Mouse (Mus musculus): Measurements from ENCODE around the gene Gpa33.

The Gpa33 gene

DNA sequence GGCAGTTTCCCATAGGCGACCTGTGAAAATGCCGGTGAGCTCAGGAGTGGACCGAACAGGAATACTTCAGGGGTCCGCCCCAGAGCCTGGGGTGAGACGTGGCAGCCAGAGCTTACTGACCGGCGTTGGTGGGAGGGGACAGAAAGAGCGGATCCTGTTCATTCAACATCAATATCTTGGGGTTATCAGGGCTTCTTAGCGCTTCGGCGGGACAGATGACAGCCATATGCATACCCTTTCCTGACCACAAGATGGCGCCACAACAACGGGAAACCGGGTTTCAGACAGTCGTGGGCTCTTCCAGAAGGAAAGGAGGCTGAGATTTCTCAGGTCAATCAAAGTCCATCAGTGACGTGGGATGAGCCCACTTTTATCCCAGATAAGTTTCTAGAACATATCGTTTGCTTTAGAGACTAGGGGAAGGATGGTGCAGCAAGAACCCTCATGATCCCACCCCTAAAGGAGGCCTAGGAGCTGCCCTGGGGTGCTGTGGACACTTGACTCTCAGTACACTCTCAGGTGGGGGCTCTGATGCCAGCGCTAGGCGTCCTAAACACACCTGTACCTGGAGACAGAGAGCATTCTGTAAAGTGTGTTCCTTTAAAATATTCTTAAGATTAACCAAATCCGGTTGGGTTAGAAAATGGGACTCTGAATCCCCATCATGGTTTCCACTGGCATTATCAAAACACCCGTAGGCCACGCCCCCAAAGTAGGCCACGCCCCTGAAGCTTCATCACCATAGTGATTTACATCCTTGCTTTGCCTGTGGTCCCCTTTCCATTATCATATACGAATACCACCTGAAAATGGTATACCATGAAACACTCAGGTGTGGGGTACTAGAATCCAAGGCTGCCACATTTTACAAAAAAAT lies 30.8 kb downstream of the Gpa33 start:
- DNase-seq (ENCODE audit: extremely low read depth, low read depth), result no peak

GRCm38 (mm10) chr1:166164580-166164979 lies 34.5 kb downstream of the Gpa33 start:
- no peak for DNase-seq (ENCODE audit: extremely low read depth, low read depth)

- no peak for DNase-seq (ENCODE audit: extremely low read depth, low read depth)
These were observed 35.1 kb downstream of the Gpa33 start for GRCm38 (mm10) chr1:166165159-166165558.

- DNase-seq (ENCODE audit: extremely low read depth, low read depth), result no peak
These were observed 37.4 kb downstream of the Gpa33 start for GRCm38 (mm10) chr1:166167405-166167804.

- DNase-seq (ENCODE audit: extremely low read depth, low read depth), result no peak
These were observed 38.0 kb downstream of the Gpa33 start for GRCm38 (mm10) chr1:166168017-166168416.

DNA sequence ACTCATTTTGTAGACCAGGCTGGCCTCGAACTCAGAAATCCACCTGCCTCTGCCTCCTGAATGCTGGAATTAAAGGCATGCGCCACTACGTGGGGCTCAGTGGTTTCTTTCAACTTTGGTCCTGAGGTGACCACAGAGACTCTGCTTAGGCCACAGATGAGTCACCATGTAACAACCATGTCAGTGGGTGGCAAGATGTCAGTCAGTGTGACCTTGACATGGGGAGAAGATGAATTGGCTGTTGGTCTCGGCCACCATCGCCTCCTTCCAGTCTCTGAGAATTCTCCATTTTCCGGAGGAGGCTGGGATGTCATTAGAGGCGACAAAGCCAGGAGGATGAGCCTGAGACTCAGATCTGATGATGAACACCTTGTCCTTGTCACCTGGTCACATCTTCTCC lies 39.7 kb downstream of the Gpa33 start:
- no peak for DNase-seq (ENCODE audit: extremely low read depth, low read depth)

DNA sequence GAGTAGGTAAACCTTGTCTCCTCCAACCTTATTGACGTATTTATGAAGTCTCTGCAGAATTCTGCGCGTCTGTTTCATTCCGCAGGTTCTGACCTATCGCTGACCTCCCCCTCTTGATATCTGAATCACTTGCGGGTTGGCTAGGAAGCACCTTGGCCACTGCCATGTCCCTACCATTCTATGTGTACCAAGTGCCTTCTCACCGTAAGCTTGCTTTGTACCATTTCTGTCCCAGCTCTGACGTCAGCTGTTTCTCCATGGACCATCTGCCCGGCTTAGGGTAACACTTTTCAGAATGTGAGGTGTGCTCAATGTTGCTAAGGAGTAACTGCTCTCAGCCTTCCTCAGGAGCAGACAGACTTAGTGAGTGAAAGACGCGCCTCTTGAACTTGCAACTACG lies 40.8 kb downstream of the Gpa33 start:
- DNase-seq (ENCODE audit: extremely low read depth, low read depth), result no peak

DNA sequence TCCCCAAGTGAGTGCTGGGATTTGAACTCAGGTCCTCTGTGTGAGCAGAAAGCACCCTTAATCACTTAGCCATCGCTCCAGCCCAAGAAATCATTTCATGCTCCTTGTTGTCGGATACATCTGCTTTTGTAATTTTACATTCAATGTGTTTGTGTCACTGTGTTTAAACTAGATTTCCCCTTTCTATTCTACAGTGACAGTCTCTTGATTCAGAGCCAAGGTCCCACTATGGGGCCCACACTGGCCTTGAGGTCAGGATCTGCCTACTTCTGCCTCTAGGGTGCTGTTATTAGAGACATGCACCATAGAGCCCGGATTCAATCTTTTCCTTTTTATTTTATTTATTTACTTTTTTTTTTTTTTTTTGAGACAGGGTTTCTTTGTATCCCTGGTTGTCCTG lies 43.0 kb downstream of the Gpa33 start:
- DNase-seq (ENCODE audit: extremely low read depth, low read depth), result no peak

GRCm38 (mm10) chr1:166173621-166174020 lies 43.6 kb downstream of the Gpa33 start:
- DNase-seq (ENCODE audit: extremely low read depth, low read depth), result no peak

DNA sequence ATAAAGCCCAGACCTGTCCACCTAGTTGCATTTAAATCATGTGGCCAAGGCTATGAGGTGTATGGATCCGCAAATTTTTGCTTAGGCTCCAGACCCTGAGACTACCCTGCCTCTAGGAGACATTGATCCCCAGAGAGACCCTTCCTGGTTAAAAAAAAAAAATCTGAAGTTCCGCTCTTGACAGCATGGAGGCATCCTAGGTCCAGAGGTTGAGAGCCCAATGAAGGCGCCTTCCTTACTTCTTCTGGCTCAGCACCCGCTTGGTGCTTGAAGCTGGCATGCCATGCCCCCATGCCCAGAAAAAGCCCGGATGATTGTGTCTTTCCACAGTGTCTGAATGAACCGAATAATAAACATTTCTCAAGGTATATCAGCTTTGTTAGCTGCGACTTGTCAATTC lies 51.5 kb downstream of the Gpa33 start:
- no peak for DNase-seq (ENCODE audit: extremely low read depth, low read depth)

GRCm38 (mm10) chr1:166182952-166183627 lies 53.1 kb downstream of the Gpa33 start:
- no peak for DNase-seq (ENCODE audit: extremely low read depth, low read depth)

GRCm38 (mm10) chr1:166184391-166185229 lies 54.6 kb downstream of the Gpa33 start:
- no peak for DNase-seq (ENCODE audit: extremely low read depth, low read depth)

DNA sequence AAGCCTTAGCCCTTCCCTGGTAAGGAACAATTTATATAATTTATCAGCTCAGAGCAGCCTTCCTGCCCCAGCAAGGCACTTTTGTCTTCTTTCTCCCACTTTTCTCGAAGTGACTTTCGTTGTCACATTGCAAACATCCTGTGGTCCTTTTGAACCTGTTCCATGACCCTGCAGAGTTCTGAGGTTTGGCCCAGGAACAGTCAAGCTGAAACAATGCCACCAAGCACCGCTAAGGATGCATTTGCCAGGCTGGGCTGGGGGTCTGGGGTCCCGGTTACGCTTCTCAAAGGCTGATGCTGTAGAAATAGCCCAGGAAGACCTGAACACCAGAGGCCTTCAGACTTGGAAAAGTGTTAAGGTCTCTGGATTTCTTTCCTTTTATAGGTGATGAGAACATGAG lies 55.3 kb downstream of the Gpa33 start:
- no peak for DNase-seq (ENCODE audit: extremely low read depth, low read depth)

GRCm38 (mm10) chr1:166189821-166190220 lies 59.8 kb downstream of the Gpa33 start:
- no peak for DNase-seq (ENCODE audit: extremely low read depth, low read depth)

- no peak for DNase-seq (ENCODE audit: extremely low read depth, low read depth)
These were observed 74.1 kb downstream of the Gpa33 start for GRCm38 (mm10) chr1:166204171-166204570.

- DNase-seq (ENCODE audit: extremely low read depth, low read depth), result no peak
These were observed 75.1 kb downstream of the Gpa33 start for GRCm38 (mm10) chr1:166205159-166205558.

DNA sequence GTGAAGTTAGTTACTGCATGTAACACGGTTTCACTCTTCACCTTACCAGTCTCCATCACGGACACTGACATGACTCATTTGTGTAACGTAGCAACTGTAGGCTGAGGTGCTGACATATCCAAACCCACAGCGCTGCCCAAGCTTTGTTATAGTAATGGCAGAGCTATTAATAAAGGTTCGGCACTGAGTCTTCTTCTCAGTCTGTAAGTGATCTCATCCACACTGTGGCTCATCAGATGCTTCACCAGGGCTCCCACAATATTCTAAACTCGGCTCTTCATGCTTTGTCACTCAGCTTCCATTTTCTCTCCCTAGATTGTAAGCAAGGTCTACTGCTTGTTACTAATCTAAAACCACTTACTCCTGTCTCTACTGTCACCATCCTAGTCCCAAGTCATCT lies 79.3 kb downstream of the Gpa33 start:
- DNase-seq (ENCODE audit: extremely low read depth, low read depth), result no peak

GRCm38 (mm10) chr1:166214181-166214580 lies 84.1 kb downstream of the Gpa33 start:
- DNase-seq (ENCODE audit: extremely low read depth, low read depth), result no peak
